Mouse (Mus musculus): ENCODE data around the gene Gkap1. TPM values are rescaled to one million over a fixed set of nuclear protein-coding genes. Genes with fewer than 3 reads are reported as not detected.

Gene Gkap1
- polyA plus RNA-seq, 1 experiment from 2014 or later: 4.8 TPM

DNA sequence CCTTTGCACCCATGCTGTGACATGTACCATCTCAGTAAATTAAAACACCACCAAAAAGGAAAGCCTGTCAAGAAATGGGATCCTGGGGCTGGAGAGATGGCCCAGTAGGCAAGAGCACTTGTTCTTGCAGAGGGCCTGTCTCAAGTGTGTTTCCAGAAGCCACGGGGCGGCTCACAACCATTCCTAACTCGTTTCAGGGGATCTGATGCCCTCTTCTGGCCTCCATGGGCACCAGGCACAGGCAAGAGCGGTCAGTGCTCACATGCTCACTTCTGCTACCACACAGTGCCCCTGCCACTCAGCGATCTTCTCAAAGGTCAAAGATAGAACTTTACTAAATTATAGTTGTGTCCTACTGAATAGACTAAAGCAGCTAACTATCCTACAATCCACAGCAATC is 42.9 kb downstream of the Gkap1 start:
- ATAC-seq (ENCODE audit: low read depth): no peak
- WGBS (ENCODE audit: insufficient replicate concordance): 40% methylated on average over 5 of the region's 5 CpGs
- H3K9ac ChIP-seq (ENCODE audit: low read depth, low read length): no peak overlapping the region
- H3K4me1 ChIP-seq (ENCODE audit: control insufficient read depth, low read depth, low read length): no peaks in the 10 kb centered on the region
- H3K4me3 ChIP-seq (ENCODE audit: low read depth, low read length): no peak overlapping the region
- H3K27me3 ChIP-seq (ENCODE audit: control insufficient read depth, insufficient read depth, low read depth, low read length): no peaks in the 10 kb centered on the region
- H3K9me3 ChIP-seq (replicated peaks; ENCODE audit: control insufficient read depth, low read length): no peaks in the 10 kb centered on the region
- no peaks in the 10 kb centered on the region for H3K36me3 ChIP-seq (ENCODE audit: control insufficient read depth, insufficient read depth)
- no peak overlapping the region for H3K27ac ChIP-seq (ENCODE audit: low read length)
- H3K4me2 ChIP-seq (ENCODE audit: low read depth, low read length): no peak overlapping the region

DNA sequence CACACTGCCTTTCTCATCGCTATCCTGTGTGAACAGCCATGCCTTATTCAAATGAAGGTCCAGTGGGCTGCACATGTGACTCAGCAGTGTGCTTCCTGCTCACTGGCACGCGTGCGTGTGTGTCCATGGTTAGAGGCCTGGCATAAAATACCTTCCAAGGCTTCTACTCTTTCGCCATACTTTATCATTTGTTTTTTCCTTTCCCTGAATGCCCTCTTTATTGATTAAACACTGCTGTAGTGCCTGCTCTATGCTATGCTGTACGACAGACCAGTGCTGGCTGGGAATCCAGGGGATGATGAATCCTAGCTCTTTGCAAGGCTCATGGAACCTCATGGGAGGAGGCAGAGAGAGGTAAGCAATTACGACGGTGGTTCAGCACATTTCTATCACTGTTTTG is 43.4 kb downstream of the Gkap1 start:
- H3K27ac ChIP-seq (ENCODE audit: low read length): no peak overlapping the region
- no peaks in the 10 kb centered on the region for H3K27me3 ChIP-seq (ENCODE audit: control insufficient read depth, insufficient read depth, low read depth, low read length)
- no peak overlapping the region for H3K9ac ChIP-seq (ENCODE audit: low read depth, low read length)
- H3K9me3 ChIP-seq (replicated peaks; ENCODE audit: control insufficient read depth, low read length): no peaks in the 10 kb centered on the region
- H3K4me1 ChIP-seq (ENCODE audit: control insufficient read depth, low read depth, low read length): no peaks in the 10 kb centered on the region
- 71% methylated on average over 8 of the region's 8 CpGs for WGBS (ENCODE audit: insufficient replicate concordance)
- no peak overlapping the region for H3K4me3 ChIP-seq (ENCODE audit: low read depth, low read length)
- H3K36me3 ChIP-seq (ENCODE audit: control insufficient read depth, insufficient read depth): no peaks in the 10 kb centered on the region
- no peak overlapping the region for H3K4me2 ChIP-seq (ENCODE audit: low read depth, low read length)
- no peak for ATAC-seq (ENCODE audit: low read depth)

DNA sequence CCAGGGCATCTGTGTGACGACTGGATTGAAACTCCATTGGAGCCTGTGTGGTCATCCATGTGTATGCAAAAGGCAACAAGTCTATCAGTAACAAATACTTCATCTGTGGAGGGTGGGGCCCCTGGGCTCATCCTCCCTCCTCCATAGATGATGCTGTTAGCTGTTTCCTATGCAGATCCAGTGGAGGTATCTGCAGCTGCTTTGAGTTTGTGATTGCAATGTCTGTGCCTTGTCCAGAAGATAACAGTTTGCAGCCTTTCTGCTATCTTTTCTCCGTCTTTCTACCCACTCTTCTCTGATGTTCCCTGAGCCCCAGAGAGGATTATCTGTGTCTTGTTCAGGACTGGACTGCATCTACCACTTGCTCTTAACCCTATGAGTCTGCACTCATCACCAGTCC is 46.9 kb downstream of the Gkap1 start:
- Histone ChIP-seq H3K9me3 (replicated peaks; ENCODE audit: control insufficient read depth, low read length) (no peaks in the 10 kb centered on the region), H3K27me3 (ENCODE audit: control insufficient read depth, insufficient read depth, low read depth, low read length) (no peaks in the 10 kb centered on the region), H3K4me2 (ENCODE audit: low read depth, low read length) (no peak overlapping the region), H3K9ac (ENCODE audit: low read depth, low read length) (no peak overlapping the region), H3K4me3 (ENCODE audit: low read depth, low read length) (no peak overlapping the region), H3K36me3 (ENCODE audit: control insufficient read depth, insufficient read depth) (no peaks in the 10 kb centered on the region), H3K4me1 (ENCODE audit: control insufficient read depth, low read depth, low read length) (no peaks in the 10 kb centered on the region), H3K27ac (ENCODE audit: low read length) (no peak overlapping the region)
- no peak for ATAC-seq (ENCODE audit: low read depth)
- 41% methylated on average over 2 of the region's 2 CpGs for WGBS (ENCODE audit: insufficient replicate concordance)

DNA sequence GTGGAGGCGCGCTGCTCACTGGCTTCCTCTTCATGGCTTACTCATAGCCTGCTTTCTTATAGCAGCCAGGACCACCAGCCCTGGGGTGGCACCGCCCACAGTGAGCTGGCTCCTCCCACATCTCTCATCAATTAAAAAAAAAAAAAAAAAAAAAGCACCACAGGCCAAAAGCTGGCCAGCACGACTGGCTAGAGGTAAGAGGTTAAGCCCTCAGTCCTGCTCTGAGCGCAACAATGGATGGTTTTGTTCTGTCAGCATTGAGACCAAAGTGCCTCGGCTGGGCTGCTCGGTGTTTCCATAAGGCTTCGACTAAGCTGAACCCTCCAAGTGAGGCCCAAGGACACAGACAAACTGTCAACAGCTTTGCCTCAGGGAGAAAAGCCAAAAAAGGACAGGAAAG is 49.8 kb downstream of the Gkap1 start:
- H3K9me3 ChIP-seq (replicated peaks; ENCODE audit: control insufficient read depth, low read length): no peaks in the 10 kb centered on the region
- H3K36me3 ChIP-seq (ENCODE audit: control insufficient read depth, insufficient read depth): no peaks in the 10 kb centered on the region
- no peaks in the 10 kb centered on the region for H3K4me1 ChIP-seq (ENCODE audit: control insufficient read depth, low read depth, low read length)
- H3K4me2 ChIP-seq (ENCODE audit: low read depth, low read length): no peak overlapping the region
- H3K9ac ChIP-seq (ENCODE audit: low read depth, low read length): no peak overlapping the region
- H3K27ac ChIP-seq (ENCODE audit: low read length): no peak overlapping the region
- ATAC-seq (ENCODE audit: low read depth): no peak
- H3K4me3 ChIP-seq (ENCODE audit: low read depth, low read length): no peak overlapping the region
- WGBS (ENCODE audit: insufficient replicate concordance): 75% methylated on average over 8 of the region's 8 CpGs
- no peaks in the 10 kb centered on the region for H3K27me3 ChIP-seq (ENCODE audit: control insufficient read depth, insufficient read depth, low read depth, low read length)

DNA sequence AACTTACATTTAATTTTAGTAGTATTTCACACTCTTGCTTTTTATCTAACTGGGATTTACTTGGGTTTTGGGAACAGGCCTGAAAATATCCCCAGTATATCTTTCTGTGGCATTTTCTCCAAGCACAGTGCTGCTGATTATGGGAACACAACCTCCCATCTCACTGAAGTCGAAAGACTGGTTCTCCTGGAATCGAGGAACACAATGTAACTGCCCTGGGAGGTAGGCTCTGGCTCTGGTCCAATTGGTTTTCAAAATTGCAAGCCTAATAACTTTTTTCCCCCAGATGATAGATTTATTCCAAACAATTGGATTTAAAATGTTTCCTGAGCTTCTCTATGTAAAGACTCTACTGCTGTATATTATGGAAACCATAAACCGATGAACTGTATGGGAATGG is 55.3 kb downstream of the Gkap1 start:
- H3K27ac ChIP-seq (ENCODE audit: low read length): no peak overlapping the region
- H3K4me2 ChIP-seq (ENCODE audit: low read depth, low read length): no peak overlapping the region
- H3K27me3 ChIP-seq (ENCODE audit: control insufficient read depth, insufficient read depth, low read depth, low read length): no peaks in the 10 kb centered on the region
- H3K4me1 ChIP-seq (ENCODE audit: control insufficient read depth, low read depth, low read length): peaks cover 9% of the 10 kb centered on the region
- no peaks in the 10 kb centered on the region for H3K36me3 ChIP-seq (ENCODE audit: control insufficient read depth, insufficient read depth)
- 70% methylated on average over 3 of the region's 3 CpGs for WGBS (ENCODE audit: insufficient replicate concordance)
- no peak for ATAC-seq (ENCODE audit: low read depth)
- H3K4me3 ChIP-seq (ENCODE audit: low read depth, low read length): no peak overlapping the region
- no peaks in the 10 kb centered on the region for H3K9me3 ChIP-seq (replicated peaks; ENCODE audit: control insufficient read depth, low read length)
- no peak overlapping the region for H3K9ac ChIP-seq (ENCODE audit: low read depth, low read length)

DNA sequence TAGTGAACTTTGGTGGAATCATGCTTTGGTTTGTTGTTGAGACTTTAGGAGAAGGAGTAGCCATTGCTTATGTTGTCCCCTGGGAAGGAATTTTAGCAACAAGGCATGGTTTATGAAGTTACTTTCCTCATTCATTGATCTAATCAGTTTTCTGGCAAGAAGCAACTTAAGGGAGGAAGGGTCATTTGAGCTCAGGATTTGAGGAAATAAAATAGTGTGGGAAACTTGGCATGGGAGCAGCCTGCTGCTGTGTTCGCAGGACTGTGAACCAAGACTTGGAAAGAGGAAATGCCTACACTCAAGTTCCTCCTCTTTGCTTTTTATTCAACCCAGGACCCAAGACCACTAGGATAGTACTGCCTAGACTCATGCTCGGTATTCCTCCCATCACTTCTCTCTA is 58.0 kb downstream of the Gkap1 start:
- no peak overlapping the region for H3K4me3 ChIP-seq (ENCODE audit: low read depth, low read length)
- 78% methylated on average over 2 of the region's 2 CpGs for WGBS (ENCODE audit: insufficient replicate concordance)
- ATAC-seq (ENCODE audit: low read depth): no peak

GRCm38 (mm10) chr13:58216395-58216794 is 59.1 kb downstream of the Gkap1 start:
- Histone ChIP-seq H3K4me3 (ENCODE audit: low read depth, low read length) (peak overlapping the region; percentile 99), H3K9me3 (replicated peaks; ENCODE audit: control insufficient read depth, low read length) (no peaks in the 10 kb centered on the region), H3K9ac (ENCODE audit: low read depth, low read length) (no peak overlapping the region; the same call in 1 of the 2 replicates), H3K27me3 (ENCODE audit: control insufficient read depth, insufficient read depth, low read depth, low read length) (no peaks in the 10 kb centered on the region), H3K4me1 (ENCODE audit: control insufficient read depth, low read depth, low read length) (peaks cover 25% of the 10 kb centered on the region), H3K36me3 (ENCODE audit: control insufficient read depth, insufficient read depth) (no peaks in the 10 kb centered on the region), H3K27ac (ENCODE audit: low read length) (peak overlapping the region; percentile 7; the same call in 1 of the 2 replicates), H3K4me2 (ENCODE audit: low read depth, low read length) (peak overlapping the region; percentile 95)
- 73% methylated on average over 9 of the region's 9 CpGs for WGBS (ENCODE audit: insufficient replicate concordance)
- ATAC-seq (ENCODE audit: low read depth): no peak

More for the DNA sequence above, 58.0 kb downstream of the Gkap1 start:
- H3K4me2 ChIP-seq (ENCODE audit: low read depth, low read length): no peak overlapping the region
- no peak overlapping the region for H3K9ac ChIP-seq (ENCODE audit: low read depth, low read length)
- H3K4me1 ChIP-seq (ENCODE audit: control insufficient read depth, low read depth, low read length): peaks cover 25% of the 10 kb centered on the region
- H3K27me3 ChIP-seq (ENCODE audit: control insufficient read depth, insufficient read depth, low read depth, low read length): no peaks in the 10 kb centered on the region
- no peaks in the 10 kb centered on the region for H3K9me3 ChIP-seq (replicated peaks; ENCODE audit: control insufficient read depth, low read length)
- no peak overlapping the region for H3K27ac ChIP-seq (ENCODE audit: low read length)
- no peaks in the 10 kb centered on the region for H3K36me3 ChIP-seq (ENCODE audit: control insufficient read depth, insufficient read depth)

DNA sequence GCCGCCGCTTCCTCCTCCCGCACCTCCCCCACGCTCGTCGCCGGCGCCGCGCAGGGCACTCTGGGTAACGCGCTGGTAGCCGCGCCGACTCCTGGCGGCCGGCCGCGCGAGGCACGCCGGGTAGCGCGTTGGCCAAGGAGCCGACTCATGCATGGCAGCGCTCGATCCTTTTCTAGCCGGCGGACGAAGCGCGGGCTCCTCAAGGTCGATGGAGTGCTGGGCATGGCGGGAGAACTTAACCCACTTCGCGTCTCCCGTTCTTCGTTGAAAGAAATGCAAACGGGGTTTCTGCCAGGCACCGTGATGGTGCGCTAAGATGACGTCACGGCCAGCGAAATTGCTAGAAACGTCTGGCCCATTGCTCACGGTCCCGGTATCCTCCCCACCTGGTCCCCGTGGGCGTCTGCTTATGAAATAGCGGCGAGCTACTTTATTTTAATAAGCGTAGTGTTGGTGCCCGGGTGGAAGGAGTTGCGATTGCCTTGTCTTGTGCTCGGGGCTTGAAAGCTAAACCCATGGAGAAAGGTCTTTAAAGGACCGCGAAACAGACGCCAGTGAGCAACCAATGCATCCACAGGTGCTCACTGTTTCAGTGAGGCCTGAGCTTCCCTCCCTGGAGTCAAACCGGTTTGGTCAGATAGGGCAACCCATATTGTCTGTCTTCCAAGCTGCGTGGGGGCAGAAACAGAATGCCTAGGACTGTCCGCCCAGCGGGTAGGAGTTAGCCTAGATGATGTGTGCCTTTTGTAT is 59.7 kb downstream of the Gkap1 start, which contains the start of gene Ubqln1:
Gene Ubqln1, minus strand, starts transcription at position 62 of the 750 bp plus-strand sequence.
- 2% methylated on average over 61 of the region's 62 CpGs for WGBS (ENCODE audit: insufficient replicate concordance)

DNA sequence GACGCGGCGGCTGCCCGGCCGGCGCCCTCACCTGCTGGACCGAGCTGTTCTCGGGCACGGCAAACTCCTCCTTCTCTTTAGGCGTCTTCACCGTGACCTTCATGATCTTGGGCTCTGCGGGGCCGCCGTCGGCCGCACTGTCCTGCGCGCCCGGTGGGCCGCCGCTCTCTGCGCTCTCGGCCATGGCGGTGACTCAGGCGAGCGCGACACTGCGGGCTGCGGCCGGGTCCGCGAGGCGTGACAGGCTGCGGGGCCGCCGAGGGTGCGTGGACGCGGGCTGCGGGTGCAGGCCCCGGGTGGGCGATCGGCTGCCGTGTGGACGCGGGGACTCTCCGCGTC is 60.3 kb downstream of the Gkap1 start:
- H3K4me3 ChIP-seq (ENCODE audit: low read depth, low read length): peak overlapping the region; percentile 99
- H3K4me2 ChIP-seq (ENCODE audit: low read depth, low read length): peak overlapping the region; percentile 95
- H3K4me1 ChIP-seq (ENCODE audit: control insufficient read depth, low read depth, low read length): peaks cover 25% of the 10 kb centered on the region
- H3K36me3 ChIP-seq (ENCODE audit: control insufficient read depth, insufficient read depth): no peaks in the 10 kb centered on the region
- H3K27me3 ChIP-seq (ENCODE audit: control insufficient read depth, insufficient read depth, low read depth, low read length): no peaks in the 10 kb centered on the region
- peak; percentile 57 for ATAC-seq (ENCODE audit: low read depth)
- H3K9ac ChIP-seq (ENCODE audit: low read depth, low read length): peak overlapping the region; percentile 99
- peak overlapping the region; percentile 87 for H3K27ac ChIP-seq (ENCODE audit: low read length)
- no peaks in the 10 kb centered on the region for H3K9me3 ChIP-seq (replicated peaks; ENCODE audit: control insufficient read depth, low read length)
- under 1% methylated on average over 48 of the region's 48 CpGs for WGBS (ENCODE audit: insufficient replicate concordance)

More for the DNA sequence above, 59.7 kb downstream of the Gkap1 start, which contains the start of gene Ubqln1:
- Histone ChIP-seq H3K4me2 (ENCODE audit: low read depth, low read length) (peak within 1 kb of the TSS; percentile 95), H3K27ac (ENCODE audit: low read length) (peak within 1 kb of the TSS; percentile 87), H3K9me3 (replicated peaks; ENCODE audit: control insufficient read depth, low read length) (no peaks in the 10 kb centered on the region), H3K9ac (ENCODE audit: low read depth, low read length) (peak within 1 kb of the TSS; percentile 99), H3K4me1 (ENCODE audit: control insufficient read depth, low read depth, low read length) (peaks cover 25% of the 10 kb centered on the region), H3K4me3 (ENCODE audit: low read depth, low read length) (peak within 1 kb of the TSS; percentile 99), H3K36me3 (ENCODE audit: control insufficient read depth, insufficient read depth) (no peaks in the 10 kb centered on the region), H3K27me3 (ENCODE audit: control insufficient read depth, insufficient read depth, low read depth, low read length) (no peaks in the 10 kb centered on the region)
- peak; percentile 95 for ATAC-seq (ENCODE audit: low read depth)
